Mouse (Mus musculus): Measurements from ENCODE around the gene Prr15.
A peak's percentile ranks its signal among the peaks of the same experiment; 100 is the strongest.

Gene Prr15

DNA sequence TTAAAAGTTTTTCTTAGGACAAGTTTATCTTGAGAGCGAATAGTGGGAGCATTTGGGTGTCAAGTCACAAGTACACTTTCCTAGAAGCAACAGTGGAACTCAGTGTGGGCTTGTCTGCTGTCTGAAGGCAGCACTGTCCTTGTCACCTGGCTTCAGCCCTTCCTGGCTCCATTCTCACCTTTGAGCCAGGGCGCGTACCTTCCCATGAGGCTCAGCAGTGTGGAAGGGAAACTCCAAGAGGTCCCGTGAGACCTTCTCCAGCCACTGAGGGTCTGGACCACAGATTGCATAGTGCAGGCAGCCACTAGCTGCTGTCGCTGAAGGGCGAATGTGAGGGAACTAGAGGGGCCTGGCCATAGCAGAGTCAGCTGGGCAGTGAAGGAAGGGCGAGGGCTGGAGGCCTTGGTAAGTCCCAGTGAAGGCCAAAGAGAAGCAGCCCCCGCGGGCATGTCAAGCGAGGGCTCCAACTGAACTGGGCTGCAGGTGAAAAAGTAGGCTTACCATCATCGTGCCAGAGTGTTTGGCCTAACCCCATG is 7.5 kb downstream of the Prr15 start:
- no peak for DNase-seq

GRCm38 (mm10) chr6:54333652-54334396 is 8.2 kb downstream of the Prr15 start:
- DNase-seq: no peak

DNA sequence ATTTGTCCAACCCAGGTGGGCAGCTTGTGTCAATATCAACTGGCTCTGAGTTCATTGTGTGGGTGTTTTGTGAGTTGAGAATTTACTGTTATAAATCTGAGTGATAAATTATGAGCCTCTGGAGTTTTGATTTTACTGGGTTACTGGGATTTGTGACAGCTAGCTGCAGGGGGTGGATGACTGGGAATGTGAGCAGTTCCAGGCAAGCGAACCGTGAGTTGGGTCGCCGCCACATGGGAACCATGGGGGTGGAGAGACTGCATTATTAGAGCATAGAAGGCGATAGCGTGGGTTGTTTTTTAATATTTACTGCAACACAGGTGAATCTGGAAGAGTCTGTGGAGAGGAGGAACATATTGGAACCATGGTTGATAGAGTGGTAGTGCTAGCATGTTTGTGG is 11.7 kb downstream of the Prr15 start:
- DNase-seq: no peak

- DNase-seq: peak in 1 of 2 experiments; percentile 18
Observed at GRCm38 (mm10) chr6:54341133-54341532, 15.5 kb downstream of the Prr15 start.

GRCm38 (mm10) chr6:54342223-54342622 is 16.6 kb downstream of the Prr15 start:
- DNase-seq: no peak

GRCm38 (mm10) chr6:54351860-54352259 is 26.2 kb downstream of the Prr15 start:
- peak; percentile 12 to 24 for DNase-seq

- DNase-seq: no peak
Observed at GRCm38 (mm10) chr6:54352931-54353690, 27.5 kb downstream of the Prr15 start.

DNA sequence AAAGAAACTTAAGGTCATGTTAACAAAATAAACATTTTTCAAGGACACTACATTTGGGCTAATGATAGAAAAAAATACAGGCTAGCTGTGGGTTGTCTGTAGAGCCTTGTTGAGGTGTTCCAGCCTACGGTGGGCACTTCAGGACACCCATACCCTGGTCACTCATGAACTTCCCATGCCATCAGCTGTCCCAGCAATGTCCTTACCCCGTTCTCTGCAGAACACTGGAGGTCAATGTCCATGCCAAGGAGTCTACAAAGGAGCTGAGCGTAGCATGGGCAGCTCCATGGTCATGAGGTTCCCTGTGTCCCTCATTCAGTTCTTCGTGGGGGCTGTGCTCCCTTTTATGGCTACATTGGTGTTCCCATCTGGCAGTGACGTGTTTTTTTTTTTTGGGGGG is 28.1 kb downstream of the Prr15 start:
- no peak for DNase-seq

DNA sequence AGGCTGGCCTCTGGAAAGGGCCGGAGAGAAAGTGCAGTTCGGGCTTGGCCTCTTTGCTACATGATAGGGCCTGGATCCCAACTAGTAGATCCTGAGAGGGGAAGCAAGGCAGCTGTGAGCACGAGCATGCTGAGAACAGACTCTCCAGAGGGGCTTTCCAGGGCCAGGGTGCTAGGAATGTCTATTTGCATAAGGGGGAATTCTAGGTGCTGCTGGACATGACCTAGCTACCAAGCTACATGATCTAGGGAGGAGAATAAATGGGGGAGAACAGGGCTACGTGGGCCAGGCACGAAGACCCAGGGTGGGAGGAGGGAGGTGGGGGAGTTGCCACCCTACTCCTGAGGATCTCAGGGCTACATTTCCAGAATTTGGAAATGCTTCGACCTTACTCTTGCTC is 30.0 kb downstream of the Prr15 start:
- DNase-seq: no peak

DNA sequence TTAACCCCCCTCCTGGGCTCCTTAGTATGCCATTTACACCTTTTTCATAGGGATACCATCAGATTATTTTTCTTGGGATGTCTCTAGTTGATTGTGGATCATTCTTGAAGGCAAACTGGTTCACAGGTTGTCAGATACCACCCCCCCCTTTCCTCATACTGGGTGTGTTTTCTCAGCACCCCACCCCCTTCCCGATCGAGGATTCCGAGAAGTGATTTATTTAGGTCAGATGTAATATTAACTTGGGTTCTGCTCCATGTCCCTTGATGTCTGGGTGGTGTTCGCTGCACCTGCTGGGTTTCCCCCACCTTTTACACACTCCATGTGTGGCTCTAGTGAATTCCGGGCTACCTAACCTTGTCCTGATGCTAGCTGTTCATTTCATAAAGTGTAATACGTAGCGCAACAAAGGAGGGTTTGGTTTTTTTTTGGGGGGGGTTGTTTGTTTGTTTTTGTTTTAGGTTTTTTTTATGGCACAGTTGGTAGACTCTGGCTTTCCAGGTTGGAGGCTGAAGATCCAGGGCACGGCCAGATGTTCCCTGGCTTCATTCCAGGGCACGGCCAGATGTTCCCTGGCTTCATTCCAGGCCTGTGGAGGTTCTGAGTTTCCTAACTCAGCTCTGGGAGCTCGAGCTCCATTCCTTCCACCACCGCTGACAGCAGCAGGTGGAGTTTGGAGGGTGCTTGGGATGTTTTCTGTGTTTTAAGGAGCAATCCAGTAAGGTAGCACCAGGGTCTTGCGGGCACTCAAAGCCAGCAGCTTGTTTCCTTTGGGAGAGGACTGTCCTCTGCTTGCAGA is 37.1 kb downstream of the Prr15 start:
- no peak for DNase-seq

GRCm38 (mm10) chr6:54364406-54365136 is 38.9 kb downstream of the Prr15 start:
- DNase-seq: no peak

- no peak for DNase-seq
Observed at GRCm38 (mm10) chr6:54366607-54367006, 41.0 kb downstream of the Prr15 start.

GRCm38 (mm10) chr6:54368071-54368470 is 42.4 kb downstream of the Prr15 start:
- peak; percentile 15 to 32 for DNase-seq

DNA sequence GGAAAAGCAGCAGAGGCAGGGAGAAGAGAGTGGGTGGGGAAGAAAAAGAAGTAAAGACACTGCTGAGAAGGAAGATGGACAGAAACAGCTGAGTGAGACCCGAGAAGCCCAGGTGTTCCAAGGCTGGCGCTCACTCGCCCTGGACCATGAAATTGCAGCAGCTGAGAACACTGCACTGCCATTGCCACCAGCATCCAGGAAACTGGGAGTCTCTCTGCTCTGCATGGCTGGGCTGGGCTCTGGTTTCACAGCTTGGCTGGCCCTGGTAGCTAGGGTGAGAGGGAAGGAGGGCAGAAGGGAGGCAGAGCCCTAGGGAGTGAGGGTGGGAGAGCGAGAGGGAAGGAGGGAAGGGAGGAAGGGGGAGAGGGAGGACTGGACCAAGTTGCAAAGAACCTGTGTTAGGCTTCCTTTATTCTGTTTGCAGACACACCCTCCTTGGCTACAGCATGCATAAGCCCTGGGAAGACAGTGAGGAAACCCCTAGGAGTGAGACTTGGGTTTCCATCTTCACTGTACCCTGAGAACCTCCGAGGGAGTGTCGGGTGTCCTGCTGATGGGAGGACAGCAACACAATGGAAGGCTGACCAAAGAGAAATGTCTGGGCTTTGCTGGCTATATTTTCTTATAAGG is 44.4 kb downstream of the Prr15 start:
- DNase-seq: no peak

DNA sequence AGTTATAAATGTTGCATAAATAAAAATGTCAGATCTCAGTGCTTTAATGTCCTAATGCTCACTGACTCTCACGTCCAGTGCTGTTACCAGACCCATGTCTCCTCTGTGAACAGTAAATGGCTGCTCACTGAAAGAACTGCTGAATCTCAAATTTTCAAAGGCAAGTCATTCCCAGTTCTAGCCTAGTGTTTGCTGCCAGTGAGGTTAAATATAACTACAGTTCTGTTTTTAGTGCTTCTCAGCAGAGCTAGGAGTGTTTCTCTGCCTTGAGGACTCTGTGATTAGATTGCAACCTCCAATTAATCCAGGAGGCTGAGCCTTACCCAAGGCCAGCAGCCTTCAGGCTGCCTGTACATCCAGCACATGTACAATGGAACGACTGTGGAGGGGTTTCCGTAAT is 46.2 kb downstream of the Prr15 start:
- no peak for DNase-seq

- DNase-seq: no peak
Observed at GRCm38 (mm10) chr6:54379356-54379755, 53.7 kb downstream of the Prr15 start.

All from lung, adult 18-20 months (tissue).